Mouse (Mus musculus) kidney, adult 8-10 months (tissue): ENCODE measurements around the gene Shisal2b.
"Not testable (repeated sequence)": the region's sequence is repeated elsewhere in the genome, so short reads cannot be mapped to it uniquely, and the experiment has no call there.

ENCODE experiments used
- DNase-seq, 2 experiments: peaks; one replicate each; pipeline ENCODE4 v3.0.0; 2022

Gene Shisal2b

DNA sequence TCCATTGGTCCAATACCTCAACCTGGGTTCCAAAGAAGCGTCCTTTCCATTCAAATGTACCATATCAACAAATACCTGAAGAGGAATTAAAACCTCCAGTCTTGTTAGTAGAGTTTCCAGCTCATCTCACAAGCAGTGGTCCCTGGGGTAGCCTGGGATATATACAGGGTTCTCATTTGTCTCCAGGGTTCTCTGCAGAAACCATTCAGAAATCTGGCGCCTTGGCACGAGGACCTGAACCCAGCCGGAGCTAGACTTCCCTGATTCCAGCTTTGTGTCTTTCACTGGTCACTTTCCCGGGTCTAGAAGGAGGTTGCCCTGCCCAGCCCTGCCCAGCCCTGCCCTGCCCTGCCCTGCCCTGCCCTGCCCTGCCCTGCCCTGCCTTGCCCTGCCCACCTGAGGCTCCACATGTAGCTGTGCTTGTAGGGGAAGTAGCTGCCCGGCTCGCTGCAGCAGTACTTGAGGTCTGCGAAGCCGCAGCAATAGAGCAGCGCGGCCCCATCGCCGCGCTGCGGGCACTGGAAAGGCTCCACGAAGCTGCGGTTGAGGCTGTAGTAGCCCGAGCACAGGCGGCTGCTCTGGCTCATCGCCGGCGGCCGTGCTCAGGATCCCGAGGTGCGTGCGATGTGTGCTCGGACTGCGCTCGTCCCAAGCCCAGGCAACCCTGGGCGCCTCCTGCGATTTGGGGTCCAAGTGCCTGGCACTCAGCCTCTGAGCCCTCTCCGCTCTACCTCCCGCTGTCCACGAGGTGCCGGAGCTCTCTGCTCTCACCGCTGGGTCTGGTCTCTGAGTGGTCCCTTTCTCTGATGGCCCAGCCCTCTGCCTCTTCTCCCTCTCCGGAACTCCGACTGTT, at the start of gene Shisal2b:
Gene Shisal2b, minus strand, starts transcription at position 767 of the 853 bp plus-strand sequence.
- DNase-seq = peak in 1 of 2 experiments; percentile 2

DNA sequence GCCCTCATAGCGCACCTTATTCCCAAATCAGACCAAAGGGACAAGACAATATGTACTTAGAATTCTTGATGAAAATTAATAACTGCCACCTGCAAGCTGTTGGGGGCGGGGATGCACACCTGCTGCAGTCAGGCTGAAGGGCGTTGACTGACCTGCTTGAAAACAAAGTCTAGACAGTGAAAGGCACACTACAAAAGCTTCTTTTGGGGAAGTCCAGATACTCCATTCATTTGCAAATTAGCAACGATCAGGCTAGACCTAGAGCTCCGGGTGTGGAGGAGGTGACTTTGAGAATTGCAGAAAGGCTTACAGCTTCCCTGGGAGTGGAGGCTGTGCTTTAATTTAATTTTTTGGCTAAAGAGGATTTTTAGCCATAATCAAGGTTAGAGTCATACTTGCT, 47.9 kb upstream of the Shisal2b start:
- not testable (repeated sequence) for DNase-seq

DNA sequence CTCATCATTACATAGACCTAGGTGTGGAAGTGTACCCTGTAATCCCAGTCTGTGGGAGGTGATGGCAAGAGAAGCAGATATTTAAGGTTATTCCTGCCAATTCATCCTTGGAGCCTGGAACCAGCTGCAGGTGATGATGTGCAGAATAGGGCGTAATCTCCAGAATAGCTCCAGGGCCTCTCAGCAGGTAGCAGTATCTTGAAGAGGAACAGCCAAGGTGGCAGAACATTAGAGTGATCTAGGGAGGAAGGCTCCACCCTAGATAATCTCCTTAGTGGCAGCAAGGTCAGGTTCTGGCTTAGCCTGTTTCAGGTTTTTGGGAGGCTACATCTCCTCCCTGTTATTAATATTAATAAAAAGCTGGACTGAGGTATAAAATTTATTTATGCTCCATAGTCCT, 47.3 kb upstream of the Shisal2b start:
- not testable (repeated sequence) for DNase-seq

DNA sequence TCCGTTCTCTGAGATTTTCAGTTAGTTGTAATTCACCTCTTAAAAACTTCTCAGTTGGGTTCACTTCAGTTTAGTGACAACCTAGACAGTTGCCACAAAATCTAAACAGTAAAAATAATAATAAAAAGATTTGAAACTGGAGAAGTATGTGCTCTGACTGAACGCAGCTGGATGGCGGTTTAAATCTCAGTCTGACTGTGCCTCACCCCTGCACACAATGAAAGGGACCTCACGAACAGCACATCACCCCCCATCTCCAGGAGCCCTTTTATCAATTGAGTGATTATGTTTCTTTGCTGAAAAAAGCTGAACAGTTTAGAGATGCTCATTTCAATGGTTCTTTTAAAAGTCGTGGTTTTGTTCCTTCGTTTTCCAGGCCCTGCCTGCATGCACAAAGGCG, 45.0 kb upstream of the Shisal2b start:
- no peak for DNase-seq

DNA sequence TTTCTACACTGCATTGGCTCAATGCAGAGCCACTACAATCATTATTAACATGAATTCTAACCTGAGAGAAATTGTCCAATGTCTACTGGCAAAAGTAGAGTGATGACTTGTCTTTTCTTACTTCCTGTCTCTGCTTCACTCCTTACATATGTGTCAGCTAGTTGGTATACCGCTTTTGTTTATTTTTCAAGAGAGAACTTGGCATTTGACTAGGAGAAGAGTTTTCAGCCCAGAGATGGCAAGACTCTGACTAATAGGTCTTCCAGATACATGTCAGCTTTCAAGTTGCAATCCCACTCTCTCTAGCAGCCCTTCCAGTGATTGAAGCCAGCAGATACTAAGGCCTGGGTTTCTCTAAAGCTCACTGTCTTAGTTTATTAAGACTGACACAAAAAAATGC, 31.1 kb upstream of the Shisal2b start:
- DNase-seq = no peak

DNA sequence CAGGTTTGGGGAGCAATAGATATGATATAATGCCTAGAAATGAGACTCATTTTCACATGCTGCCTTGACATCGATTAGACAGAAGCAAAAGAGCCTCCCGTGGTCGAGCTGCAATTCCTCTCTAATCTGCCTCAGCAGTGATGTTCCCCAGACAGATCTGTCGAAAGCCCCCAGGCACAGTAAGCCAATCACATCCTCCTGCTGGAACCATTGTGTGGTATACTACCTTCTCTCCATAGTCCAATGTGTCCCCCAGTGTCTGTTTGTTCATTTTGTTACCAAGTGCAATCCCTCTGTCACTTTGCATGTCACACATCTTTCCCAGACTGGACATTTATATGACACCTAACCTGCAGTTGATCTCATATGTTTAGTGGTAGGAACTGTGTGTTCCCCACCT, 28.6 kb upstream of the Shisal2b start:
- no peak for DNase-seq

DNA sequence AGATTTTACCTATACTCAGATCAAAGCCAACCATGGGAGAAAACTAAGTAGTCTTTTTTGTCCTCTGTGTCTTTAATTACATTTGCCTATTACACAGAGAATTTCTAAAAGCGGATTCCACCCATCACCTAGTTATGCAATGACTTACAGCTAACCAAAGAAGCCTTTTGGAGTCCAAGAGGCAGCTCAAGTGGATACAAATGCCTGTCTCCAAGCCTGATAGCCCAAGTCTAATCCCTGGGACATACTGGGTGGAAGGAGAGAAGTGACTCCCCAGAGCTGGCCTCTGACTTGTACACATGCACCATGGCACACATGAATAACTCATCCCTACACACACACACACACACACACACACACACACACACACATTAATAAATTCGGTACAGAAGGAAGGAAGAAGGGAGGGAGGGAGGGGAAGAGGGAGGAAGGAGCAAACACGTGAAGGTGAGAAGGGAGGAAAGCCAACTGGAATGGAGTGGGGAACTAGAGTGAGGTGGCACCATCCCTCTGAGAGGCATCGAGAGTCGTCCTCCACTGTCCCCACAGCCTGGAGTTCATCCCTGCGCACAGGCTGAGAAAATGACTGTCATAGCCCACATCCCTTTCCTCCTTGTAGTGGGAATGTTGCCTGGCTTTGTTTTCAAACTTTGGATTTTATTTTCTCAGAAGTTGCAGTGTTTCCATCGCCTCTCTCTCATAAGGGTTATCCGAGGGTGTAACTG, 22.8 kb upstream of the Shisal2b start:
- DNase-seq = no peak

DNA sequence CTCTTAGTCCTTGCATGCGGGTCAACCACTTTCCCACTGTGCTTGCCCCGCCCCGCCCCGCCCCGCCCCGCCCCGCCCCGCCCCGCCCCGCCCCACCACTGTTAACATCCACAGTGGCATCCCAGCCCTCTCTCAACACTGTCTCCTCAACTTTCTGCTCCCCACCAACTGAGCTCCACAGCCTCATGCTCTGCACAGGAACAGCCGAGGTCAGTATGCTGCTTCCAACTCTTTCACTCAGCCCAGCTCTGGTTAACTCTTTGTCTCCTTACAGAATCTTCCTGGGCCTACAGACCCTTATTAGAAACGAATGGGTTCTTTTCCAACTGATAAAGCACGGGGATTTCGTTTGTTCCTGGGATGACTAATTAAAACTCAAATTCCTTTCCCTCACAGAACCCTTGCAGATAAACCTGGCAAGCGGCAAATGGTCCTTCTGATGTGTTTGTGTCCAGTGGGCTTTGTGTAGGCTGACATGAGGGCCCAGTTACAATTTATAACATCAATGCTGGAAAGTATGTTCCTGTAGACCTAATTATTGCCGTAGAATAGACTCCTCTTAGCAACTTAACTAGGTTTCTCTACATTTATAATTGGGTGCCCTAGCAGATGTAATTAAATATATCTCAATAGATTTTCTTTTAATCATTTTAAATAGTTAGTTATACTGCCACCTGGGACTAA, 20.0 kb upstream of the Shisal2b start:
- DNase-seq = no peak

DNA sequence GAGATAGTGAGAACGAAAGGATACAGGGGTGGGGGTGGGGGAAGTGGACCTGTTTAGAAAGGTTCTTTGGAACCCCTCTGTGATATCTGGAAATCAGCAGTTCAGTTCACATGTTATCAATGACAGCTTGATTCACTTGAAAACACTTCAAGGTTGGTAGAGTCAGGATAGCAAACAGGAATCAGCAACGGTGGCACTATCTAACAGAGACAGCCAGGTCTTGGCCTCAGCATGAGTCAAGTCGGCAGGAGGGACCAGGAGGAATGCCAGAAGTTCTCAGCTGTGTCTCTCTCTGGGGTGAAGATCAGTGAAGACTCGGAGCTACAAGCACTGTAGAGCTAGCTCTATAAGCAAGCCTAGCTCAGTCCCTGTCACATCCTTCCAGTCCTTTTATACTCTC, 14.8 kb upstream of the Shisal2b start:
- no peak for DNase-seq

DNA sequence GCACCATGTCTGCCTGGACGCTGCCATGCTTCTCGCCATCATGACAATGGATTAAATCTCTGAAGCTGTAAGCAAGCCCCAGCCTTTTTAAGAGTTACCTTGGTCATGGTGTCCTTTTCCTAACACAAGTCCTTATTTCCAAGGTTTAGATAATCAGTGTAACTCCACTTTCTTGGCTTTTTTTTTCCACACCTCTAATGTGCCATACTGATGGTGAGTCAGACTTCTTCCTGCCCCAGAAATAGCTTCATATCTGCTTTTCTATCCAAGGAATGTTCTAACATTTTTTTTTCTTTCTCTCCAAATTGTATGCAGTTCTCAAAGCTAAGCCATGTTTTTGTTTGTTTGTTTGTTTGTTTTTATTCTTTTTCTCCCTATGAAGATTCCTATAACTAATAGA, 6.2 kb upstream of the Shisal2b start:
- no peak for DNase-seq

DNA sequence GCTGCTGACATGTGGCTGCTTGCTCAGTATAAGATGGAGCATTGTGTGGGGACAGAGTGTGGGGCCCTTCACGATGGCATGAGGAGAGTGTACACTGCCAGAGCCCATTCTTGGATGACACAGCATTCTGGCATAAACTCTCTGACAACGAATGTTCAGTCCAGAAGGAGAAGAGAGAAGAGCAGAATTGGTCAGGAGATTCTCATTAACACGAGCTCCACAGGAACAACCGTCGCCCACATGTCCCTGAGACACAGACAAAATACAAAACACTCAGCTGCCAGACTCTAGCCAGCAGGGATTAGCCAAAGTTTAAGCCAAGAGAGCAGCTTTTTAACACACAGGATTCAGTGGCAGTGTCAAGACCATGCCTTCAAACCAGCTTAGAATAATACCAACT, 3.0 kb upstream of the Shisal2b start:
- DNase-seq = no peak

DNA sequence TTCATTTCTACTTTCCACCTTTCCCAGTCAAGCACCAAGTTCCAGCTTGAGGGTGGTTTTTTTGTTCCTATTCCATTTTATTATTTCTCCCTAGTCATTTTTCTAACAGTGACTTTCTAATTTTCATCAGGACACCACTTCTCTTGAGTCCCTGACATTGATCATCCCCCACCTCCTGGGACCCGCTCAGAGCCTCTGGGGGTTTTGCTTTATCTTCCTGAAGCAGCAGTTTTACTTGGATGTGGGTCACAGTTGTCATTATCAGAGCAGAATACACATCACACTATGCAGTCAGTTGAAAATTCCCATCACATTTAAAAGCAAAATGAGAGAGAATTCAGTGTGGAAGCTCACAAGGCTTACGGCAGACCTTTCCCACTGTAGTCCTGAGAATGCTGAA, 10.0 kb downstream of the Shisal2b start:
- no peak for DNase-seq

DNA sequence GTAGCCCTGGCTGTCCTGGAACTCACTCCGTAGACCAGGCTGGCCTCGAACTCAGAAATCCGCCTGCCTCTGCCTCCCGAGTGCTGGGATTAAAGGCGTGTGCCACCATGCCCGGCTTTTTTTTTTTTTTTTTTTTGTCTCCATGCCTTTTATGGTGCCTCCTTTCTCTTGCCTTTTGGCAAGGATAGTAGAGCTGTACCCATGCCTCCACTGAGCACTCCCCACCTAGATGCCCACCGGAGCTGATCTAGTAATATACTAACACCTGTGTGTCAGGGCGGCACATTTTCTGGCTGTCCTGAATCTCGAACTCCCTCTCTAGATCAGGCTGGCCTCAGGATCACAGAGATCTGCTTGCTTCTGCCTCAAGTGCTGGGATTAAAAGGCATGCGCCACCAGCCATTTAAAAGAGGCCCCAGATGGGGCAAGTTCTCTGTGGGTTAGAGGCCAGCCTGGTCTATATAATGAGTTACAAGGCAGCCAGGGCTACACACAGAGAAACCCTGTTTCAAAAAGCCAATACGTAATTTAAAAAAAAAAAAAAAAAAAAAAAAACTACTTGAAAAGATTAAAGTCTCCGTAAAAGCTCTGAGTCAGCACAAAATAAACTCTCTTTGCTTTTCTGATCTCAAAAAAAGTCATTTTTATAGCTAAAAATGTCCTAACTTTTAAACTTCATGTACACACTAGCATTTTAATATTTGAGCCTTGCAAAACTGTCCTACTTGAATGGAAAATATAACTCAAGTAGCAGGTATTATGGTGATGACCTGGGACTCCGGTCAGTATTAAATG, 20.2 kb downstream of the Shisal2b start:
- DNase-seq = no peak

DNA sequence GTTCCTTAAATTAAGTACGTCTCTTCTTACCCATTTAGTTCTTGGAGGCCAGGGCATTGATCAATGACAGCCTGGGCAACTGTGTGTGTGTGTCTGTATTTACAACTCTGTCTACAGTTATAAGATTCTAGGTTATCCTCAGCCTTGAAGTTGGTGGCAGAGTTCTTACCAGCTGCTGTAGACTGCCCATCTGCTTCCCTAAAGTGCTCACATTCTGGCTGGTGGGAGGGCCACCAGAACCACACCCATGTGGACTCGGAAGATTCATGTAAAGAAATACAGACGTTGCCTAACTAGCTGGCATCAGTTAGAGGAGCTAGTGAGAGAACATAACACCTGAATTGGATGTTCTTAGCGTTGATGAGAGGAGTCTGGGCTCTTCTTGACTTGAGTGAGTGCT, 21.8 kb downstream of the Shisal2b start:
- no peak for DNase-seq

DNA sequence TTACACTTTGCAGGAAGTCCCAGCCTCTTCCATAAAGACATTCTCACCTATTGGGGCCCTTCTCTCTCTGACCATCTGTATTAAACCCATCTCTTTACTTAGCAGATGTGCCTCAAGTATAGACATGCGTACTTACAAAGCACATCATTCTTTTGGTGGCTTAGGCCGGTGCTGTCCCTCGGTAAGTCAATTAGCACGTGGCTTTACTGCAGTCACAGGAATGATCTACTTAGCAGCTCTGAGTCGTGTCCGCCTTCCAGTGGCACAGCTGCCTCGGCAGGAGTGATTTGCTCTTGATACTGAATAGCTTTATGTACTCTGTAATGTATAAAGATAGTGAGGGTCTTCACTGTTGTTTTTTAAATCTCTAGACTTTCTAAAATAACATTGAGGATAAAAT, 26.1 kb downstream of the Shisal2b start:
- DNase-seq = no peak

DNA sequence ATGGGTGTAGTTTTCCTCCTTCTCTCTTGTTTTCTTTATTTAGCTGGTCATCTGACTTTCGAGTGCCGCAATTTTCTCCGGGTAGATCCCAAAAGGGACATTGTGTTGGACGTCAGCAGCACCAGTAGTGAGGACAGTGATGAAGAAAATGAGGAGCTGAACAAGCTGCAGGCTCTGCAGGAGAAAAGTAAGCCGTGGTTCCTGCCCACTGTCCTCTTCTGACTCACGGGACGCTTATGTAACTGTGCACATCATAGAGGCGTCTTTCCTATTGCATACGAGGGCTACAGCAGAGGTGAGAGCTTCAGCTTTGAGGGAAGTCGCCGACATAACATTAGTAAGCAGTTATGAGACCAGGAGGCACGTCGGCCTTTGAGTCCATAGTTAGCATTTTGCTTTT, 30.9 kb downstream of the Shisal2b start:
- no peak for DNase-seq

DNA sequence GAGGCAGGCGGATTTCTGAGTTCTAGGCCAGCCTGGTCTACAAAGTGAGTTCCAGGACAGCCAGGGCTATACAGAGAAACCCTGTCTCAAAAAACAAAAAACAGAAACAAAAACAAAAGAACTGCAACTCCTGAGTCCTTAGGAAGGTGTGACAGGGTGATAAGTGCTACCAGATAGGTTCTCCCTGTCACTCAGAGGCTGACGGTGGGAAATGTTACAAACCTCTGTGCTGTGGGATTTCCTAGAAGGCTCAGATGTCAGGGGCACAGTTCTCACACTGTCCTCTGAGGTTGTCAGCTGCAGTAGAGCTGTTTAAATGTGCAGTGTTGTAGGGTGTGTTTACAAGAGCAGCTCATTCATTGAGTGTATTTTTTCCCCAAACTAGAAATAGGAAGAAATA, 38.2 kb downstream of the Shisal2b start:
- no peak for DNase-seq

DNA sequence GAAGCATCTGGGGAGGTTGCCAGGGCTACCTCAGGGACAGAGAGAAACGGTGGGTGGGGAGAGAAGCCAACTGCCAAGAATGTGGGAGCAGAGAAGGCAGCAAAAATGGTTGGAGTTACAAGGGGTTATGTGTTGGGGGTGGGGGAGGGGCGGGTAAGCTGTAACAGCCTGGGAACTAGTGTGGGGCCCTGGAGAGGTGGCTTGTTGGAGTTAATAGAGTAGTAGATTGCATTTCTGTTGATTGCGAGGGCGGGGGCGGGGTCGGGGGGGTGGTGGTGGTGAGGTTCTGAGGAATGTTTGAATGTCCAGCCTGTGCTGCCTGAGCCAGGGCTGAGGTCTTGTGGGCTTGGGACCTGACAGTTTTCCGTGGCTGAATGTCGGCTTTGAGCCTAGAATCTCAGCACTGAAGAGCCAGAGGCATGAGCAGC, 41.3 kb downstream of the Shisal2b start:
- no peak for DNase-seq

DNA sequence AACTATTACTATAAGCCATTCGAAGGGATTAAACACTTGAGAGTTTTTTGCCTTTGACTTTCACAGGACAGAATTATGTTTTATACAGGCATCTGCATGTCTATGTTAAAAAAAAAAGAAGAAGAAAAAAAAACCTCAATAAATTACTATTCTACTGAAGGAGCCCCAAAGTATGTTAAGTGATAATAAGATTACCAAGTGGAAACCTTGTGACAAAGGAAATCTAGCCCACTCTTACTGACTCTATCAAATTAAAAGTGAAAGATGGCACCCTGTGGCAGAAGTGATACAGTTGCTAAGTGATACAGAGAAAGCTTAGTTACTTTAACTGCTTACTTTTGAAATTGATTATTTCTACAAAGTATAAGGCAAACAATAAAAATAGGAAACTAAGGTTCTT, 41.8 kb downstream of the Shisal2b start:
- DNase-seq = no peak

DNA sequence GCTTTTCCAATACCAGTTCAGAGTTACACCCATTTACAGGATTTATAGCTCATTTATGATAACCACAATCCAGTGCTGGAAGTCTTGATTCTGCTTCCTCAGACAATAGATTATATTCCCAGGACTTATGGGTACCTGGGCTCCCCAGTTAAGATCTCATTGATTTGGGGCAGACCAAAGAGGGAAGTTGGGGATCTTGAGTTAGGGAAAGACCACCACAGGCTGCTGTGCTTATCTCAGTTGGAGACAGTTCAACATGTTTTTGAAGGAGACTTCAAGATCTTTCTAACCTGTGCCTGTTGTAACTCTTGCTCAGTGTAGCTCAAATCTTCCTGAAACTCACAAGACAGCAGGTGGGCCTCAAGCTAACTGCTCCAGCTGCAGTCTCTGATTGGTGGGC, 42.5 kb downstream of the Shisal2b start:
- DNase-seq = no peak

DNA sequence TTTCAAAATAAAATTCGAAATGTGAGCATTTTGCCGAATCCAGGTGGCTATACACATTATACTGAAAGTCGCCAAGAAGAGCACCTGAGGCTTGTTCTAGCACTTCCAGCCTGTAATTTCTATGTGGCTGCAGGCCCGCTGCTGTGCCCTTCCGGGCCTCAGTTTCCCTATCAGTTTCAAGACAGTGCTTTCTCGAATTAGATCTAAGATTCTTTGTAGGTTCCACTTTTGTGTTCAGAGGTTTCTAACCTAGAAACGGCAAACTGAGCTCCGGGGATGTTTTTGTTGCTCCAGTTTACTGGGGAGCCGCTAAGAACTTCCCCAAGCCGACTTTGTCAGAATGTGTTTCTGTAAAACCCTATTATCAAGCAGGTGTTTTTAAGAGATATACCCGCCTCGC, 46.0 kb downstream of the Shisal2b start:
- DNase-seq = peak in 1 of 2 experiments; percentile 4

DNA sequence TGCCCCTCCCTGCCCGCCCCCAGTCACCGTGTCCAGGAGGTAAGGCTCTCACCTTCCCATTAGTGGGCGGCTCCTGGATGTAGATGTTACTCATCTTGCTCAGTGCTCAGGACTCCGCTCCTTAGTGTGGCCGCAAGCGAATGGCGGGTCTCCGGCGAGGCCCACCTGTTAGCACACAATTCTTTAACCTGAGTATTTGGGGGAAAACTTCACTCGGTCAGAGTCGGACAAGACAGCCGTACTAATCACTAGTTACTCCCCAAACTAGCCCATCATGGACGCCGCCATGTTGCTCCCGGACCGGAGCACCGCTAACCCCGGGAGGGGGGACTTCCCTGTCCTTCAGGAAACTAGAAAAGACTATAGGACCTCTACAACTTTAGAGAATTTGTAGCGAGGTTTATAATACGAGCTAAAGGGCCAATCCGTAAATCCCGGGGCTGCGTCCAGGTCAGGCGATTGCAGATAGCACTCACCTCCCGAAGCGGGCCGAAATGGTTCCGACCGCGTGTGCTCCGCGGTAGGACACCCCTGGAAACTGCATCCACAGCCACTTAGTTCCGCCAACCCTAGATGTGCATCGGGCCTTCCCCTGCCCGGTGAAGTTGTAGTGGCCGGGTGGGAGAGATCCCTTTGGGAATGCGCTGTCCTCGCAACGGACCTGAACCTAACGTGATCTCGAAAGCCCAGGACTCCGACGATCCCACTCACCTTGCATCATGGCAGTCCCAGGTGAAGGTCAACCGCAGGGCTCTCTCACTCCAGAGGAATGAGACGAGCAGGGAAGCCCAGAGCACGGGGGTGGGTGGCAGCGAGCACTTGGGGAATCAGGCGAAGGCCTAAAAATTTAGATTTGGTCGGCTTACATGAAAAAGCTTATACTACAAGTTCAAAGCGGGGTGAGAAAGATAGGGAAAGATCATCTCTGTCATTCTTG, 46.8 kb downstream of the Shisal2b start, which contains the start of gene Cwc27:
Gene Cwc27, minus strand, starts transcription at position 508 of the 937 bp plus-strand sequence.
- peak; percentile 71 to 80 for DNase-seq
